Mouse (Mus musculus): ENCODE results near the gene Tmem229a. TPM values are rescaled to one million over a fixed set of nuclear protein-coding genes. Genes with fewer than 3 reads are reported as not detected.

Tmem229a gene
- 289 TPM for polyA plus RNA-seq (2014; fragmentation: Illumina TruSeq; extraction: RNeasy Lipid Tissue Mini Kit (QIAGEN cat#74804); ENCODE audit: low read depth, low replicate concordance)

GRCm38 (mm10) chr6:24955946-24956585 lies at the start of gene Tmem229a:
TSS of gene Tmem229a (minus strand) at chr6:24956297.

Other genes with a start within 250 kb of the Tmem229a start
- gene Hyal6, start 223.1 kb downstream of the Tmem229a start, polyA plus RNA-seq (2014; fragmentation: Illumina TruSeq; extraction: RNeasy Lipid Tissue Mini Kit (QIAGEN cat#74804); ENCODE audit: low read depth, low replicate concordance): not detected
- not detected for gene Hyal4, start 208.0 kb downstream of the Tmem229a start, polyA plus RNA-seq (2014; fragmentation: Illumina TruSeq; extraction: RNeasy Lipid Tissue Mini Kit (QIAGEN cat#74804); ENCODE audit: low read depth, low replicate concordance)
- not detected for gene Spam1, start 165.1 kb downstream of the Tmem229a start, polyA plus RNA-seq (2014; fragmentation: Illumina TruSeq; extraction: RNeasy Lipid Tissue Mini Kit (QIAGEN cat#74804); ENCODE audit: low read depth, low replicate concordance)
- not detected for gene Hyal5, start 98.3 kb downstream of the Tmem229a start, polyA plus RNA-seq (2014; fragmentation: Illumina TruSeq; extraction: RNeasy Lipid Tissue Mini Kit (QIAGEN cat#74804); ENCODE audit: low read depth, low replicate concordance)